Mouse (Mus musculus) liver, embryonic 13.5 days (tissue): ENCODE measurements around the gene Ncapd2. TPM values are rescaled to one million over a fixed set of nuclear protein-coding genes. Genes with fewer than 3 reads are reported as not detected.
"Not testable (repeated sequence)": the region's sequence is repeated elsewhere in the genome, so short reads cannot be mapped to it uniquely, and the experiment has no call there.

ENCODE experiments used
- ATAC-seq: fragments of 200-750 bp; cut with Nextera tagmentation; 2 replicates; pipeline ENCODE4 v1.8.0; 2017; ENCODE audit warnings: low read depth, mild to moderate bottlenecking, moderate number of reproducible peaks, moderate library complexity
- DNase-seq: peaks from one replicate; pipeline ENCODE4 v3.0.0; 2022
- H3K27ac ChIP-seq: fragments of 300-500 bp; sonication (generic); 2 replicates; pipeline ENCODE4 v1.5.1; 2015; ENCODE audit warnings: moderate library complexity, mild to moderate bottlenecking, inconsistent platforms
- H3K27me3 ChIP-seq: fragments of 300-500 bp; sonication (generic); 2 replicates; pipeline ENCODE4 v1.6.1; 2015; ENCODE audit warnings: mild to moderate bottlenecking, inconsistent platforms
- H3K36me3 ChIP-seq: fragments of 300-500 bp; sonication (generic); 2 replicates; pipeline ENCODE4 v1.6.1; 2015; ENCODE audit warnings: mild to moderate bottlenecking, inconsistent platforms
- H3K4me1 ChIP-seq: fragments of 300-500 bp; sonication (generic); replicated peaks from 2 replicates; pipeline ENCODE4 v1.6.1; 2015; ENCODE audit warnings: inconsistent platforms
- H3K4me2 ChIP-seq: fragments of 300-500 bp; sonication (generic); 2 replicates; pipeline ENCODE4 v1.6.1; 2015; ENCODE audit warnings: inconsistent platforms, mild to moderate bottlenecking, moderate library complexity
- H3K4me3 ChIP-seq: fragments of 300-500 bp; sonication (generic); replicated peaks from 2 replicates; pipeline ENCODE4 v1.5.1; 2015; ENCODE audit warnings: mild to moderate bottlenecking, inconsistent platforms
- H3K9ac ChIP-seq: fragments of 300-500 bp; sonication (generic); 2 replicates; pipeline ENCODE4 v1.6.1; 2015; ENCODE audit warnings: mild to moderate bottlenecking, inconsistent platforms
- H3K9me3 ChIP-seq: fragments of 300-500 bp; sonication (generic); replicated peaks from 2 replicates; pipeline ENCODE4 v1.6.1; 2016; ENCODE audit warnings: inconsistent platforms
- WGBS: fragments of 180-500 bp; shearing (Covaris S2); methylation state at CpG from one replicate; pipeline ENCODE4 v1.1.7; 2015; ENCODE audit not compliant: insufficient replicate concordance; 5-methylcytosine and 5-hydroxymethylcytosine counted together
- polyA plus RNA-seq: library from polyadenylated mRNA; unstranded; fragments of >200 nt; fragmentation: Nextera tagmentation; extraction: Ambion mirVana; gene quantifications from 2 replicates; pipeline ENCODE4 v1.2.1, GENCODE M21; 2015

Gene Ncapd2
- polyA plus RNA-seq, 1 experiment from 2014 or later: 94.5 TPM

DNA sequence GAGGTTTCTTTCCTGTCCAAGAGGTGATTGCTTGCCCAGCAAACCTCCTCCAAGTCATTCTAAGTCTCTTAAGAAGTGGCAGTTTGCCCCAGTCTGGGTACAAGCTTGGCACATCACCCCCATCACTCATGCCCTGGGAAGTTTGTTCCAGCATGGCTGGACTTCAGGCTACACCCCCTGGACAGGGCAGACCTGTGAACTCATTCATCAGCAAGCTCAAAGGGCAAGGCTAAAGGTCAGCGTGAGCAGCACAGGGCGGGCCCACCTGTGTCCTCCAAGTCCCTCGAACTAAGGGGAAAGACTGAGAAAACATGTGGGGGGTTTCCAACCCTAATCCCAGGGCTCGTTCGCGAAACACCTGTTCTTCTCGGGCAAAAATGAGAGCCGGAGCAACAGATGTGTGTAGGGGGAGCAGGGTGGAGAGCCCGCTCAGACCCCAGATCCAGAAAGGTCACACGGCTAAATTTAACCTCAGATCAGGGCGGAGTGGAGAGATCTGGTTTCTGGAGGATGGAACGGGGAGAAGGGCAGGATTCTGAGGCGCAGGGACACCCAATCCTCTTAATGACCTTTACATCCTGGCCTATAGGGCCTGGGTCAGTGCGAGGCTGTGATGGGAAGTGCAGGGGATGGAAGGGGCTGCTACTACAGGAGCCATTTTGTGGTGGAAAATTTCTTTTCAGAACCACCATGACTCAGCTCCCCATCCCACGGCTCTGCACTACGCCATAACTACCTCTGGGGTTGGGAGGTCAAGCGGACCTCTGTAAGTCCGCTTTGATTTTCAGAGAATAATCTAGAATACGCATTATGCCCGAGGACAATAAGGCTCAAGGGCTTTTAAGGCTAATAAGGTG is 27.5 kb downstream of the Ncapd2 start:
- DNase-seq (peak; percentile 28), ATAC-seq (no peak)
- Histone ChIP-seq H3K27ac (peak overlapping the region; percentile 91), H3K4me1 (peaks cover 88% of the 10 kb centered on the region), H3K9ac (peak overlapping the region; percentile 91), H3K4me3 (peak overlapping the region; percentile 80), H3K4me2 (peak overlapping the region; percentile 79), H3K9me3 (no peaks in the 10 kb centered on the region), H3K36me3 (peaks cover 78% of the 10 kb centered on the region), H3K27me3 (no peaks in the 10 kb centered on the region)
- WGBS: 8% methylated on average over 20 of the region's 20 CpGs

GRCm38 (mm10) chr6:125162615-125163305 is 28.7 kb downstream of the Ncapd2 start:
- 0 out of 2 replicates have a peak overlapping the region, but pooled peaks have one; percentile 16 for H3K4me3 ChIP-seq
- whole genome bisulfite sequencing: 61% methylated on average over 12 of the region's 16 CpGs
- peaks cover 76% of the 10 kb centered on the region for H3K36me3 ChIP-seq
- not testable (repeated sequence) for ATAC-seq, H3K9me3 ChIP-seq, H3K27me3 ChIP-seq, H3K27ac ChIP-seq, H3K9ac ChIP-seq, DNase-seq
- peak overlapping the region; percentile 79 for H3K4me2 ChIP-seq
- H3K4me1 ChIP-seq: peaks cover 76% of the 10 kb centered on the region

- peaks cover 74% of the 10 kb centered on the region for H3K36me3 ChIP-seq
- peaks cover 76% of the 10 kb centered on the region for H3K4me1 ChIP-seq
- H3K27me3 ChIP-seq, H3K9me3 ChIP-seq, H3K9ac ChIP-seq, H3K4me2 ChIP-seq, H3K4me3 ChIP-seq, ATAC-seq: not testable (repeated sequence)
- 0 out of 2 replicates have a peak overlapping the region, but pooled peaks have one; percentile 13 for H3K27ac ChIP-seq
- 18% methylated on average over 4 of the region's 5 CpGs for WGBS
- peak; percentile 50 for DNase-seq
Measured at GRCm38 (mm10) chr6:125161971-125162370, 29.5 kb downstream of the Ncapd2 start.

DNA sequence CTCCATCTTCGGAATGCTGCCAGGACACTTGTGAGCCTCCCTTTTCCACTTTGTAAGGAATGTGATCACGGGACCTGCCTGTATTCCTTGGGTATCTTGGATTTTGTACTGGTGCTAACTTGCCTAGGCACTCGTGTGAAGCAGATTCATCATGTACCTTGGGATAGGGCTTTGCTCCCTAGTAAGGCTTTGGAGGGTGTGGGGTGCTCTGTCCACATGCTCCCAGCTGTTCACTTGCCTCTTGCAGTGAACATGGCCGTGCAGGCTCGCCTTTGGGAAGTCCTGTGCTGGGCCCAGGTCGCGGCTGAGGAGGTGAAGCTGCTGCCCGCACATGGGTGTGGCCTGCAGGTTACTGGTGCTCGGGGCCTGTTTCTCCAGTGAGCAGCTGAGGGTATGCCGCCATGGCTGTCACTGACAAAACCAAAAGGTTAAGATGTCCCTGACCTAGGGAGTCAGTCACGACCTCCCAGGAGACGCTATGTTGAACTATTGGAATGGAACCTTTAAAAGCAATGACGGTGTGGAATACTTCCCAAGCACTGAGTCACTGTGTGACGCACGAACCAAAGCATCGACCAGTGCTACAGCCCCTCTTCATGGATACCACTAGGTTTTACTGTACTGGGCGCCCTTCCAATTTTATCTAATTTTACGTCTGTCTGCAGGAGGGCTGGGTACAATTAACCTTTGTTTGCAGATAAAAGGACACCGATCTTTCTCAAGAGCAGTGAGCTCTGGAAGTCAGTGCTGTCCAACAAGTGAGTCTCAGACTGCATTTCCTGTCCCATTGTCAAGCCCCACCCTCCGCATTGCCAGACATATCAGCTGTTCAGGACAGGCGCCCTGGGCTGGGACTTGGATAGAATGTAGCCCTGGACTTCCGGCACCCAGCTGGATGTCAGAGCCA is 30.4 kb downstream of the Ncapd2 start:
- ATAC-seq (0 out of 2 replicates have a peak, but pooled peaks have one; percentile 5), DNase-seq (peak; percentile 53)
- no peaks in the 10 kb centered on the region for H3K9me3 ChIP-seq
- peaks cover 69% of the 10 kb centered on the region for H3K36me3 ChIP-seq
- H3K27ac ChIP-seq: peak overlapping the region; percentile 71
- no peaks in the 10 kb centered on the region for H3K27me3 ChIP-seq
- peak overlapping the region; percentile 36 for H3K4me2 ChIP-seq
- peaks cover 76% of the 10 kb centered on the region for H3K4me1 ChIP-seq
- H3K4me3 ChIP-seq: no peak overlapping the region
- peak overlapping the region; percentile 26; the same call in 1 of the 2 replicates for H3K9ac ChIP-seq
- WGBS: 19% methylated on average over 22 of the region's 22 CpGs

GRCm38 (mm10) chr6:125160558-125160853 is 31.0 kb downstream of the Ncapd2 start:
- H3K4me2 ChIP-seq: peak overlapping the region; percentile 36
- no peaks in the 10 kb centered on the region for H3K9me3 ChIP-seq
- H3K9ac ChIP-seq: peak overlapping the region; percentile 3; the same call in 1 of the 2 replicates
- no peak for ATAC-seq
- no peak overlapping the region for H3K4me3 ChIP-seq
- H3K4me1 ChIP-seq: peaks cover 76% of the 10 kb centered on the region
- peaks cover 69% of the 10 kb centered on the region for H3K36me3 ChIP-seq
- DNase-seq: no peak
- H3K27me3 ChIP-seq: no peaks in the 10 kb centered on the region
- H3K27ac ChIP-seq: peak overlapping the region; percentile 71
- WGBS: 50% methylated on average over 10 of the region's 10 CpGs

DNA sequence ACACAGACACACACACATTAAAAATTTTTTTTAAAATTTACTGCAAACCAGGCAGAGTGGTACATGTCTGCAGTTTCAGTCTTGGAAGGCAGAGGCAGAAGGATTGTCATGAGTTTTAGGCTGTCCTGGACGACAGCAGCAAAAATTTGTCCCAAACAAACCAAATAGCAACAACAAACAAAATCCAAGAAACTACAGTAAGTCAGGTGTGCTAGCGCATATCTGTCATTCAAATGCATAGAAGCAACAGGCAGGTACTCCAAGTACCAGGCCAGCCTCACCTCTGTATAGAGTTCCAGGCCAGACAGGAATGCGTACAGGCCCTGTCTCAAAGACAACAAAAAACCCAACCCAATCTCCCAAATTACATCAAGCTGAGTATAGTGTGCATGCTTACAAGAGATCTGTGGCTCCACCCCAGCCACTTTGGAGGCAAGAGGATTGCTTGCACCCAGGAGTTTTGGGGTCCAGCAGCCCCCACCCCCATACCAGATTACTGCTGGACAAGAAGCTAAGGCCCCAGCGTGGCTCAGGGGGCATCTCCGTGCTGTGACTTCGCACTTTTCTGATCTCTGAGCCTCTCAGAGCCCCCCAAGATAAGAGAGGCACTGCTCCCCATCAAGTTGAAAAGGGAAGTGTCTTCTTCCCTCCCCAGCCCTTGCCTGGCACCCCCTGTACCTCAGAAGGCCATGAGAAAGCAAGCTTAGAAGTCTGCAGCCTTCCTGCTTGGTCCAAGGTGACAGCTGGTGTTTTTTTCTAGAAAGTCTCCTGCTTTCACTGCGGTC is 31.5 kb downstream of the Ncapd2 start:
- no peak for ATAC-seq
- peak overlapping the region; percentile 3 for H3K9ac ChIP-seq
- peak overlapping the region; percentile 36 for H3K4me2 ChIP-seq
- no peak overlapping the region for H3K4me3 ChIP-seq
- H3K27me3 ChIP-seq: no peaks in the 10 kb centered on the region
- H3K9me3 ChIP-seq: no peaks in the 10 kb centered on the region
- peak overlapping the region; percentile 71 for H3K27ac ChIP-seq
- H3K36me3 ChIP-seq: peaks cover 69% of the 10 kb centered on the region
- DNase-seq: no peak
- H3K4me1 ChIP-seq: peaks cover 81% of the 10 kb centered on the region
- 66% methylated on average over 7 of the region's 7 CpGs for WGBS

- Histone ChIP-seq H3K27ac (no peak overlapping the region; the same call in none of the 2 replicates), H3K9me3 (no peaks in the 10 kb centered on the region), H3K36me3 (peaks cover 65% of the 10 kb centered on the region), H3K4me2 (no peak overlapping the region), H3K4me1 (peaks cover 82% of the 10 kb centered on the region), H3K27me3 (no peaks in the 10 kb centered on the region), H3K9ac (no peak overlapping the region), H3K4me3 (no peak overlapping the region)
- DNase-seq: no peak
- no peak for ATAC-seq
- WGBS: 83% methylated on average over 15 of the region's 15 CpGs
Measured at GRCm38 (mm10) chr6:125158944-125159492, 32.5 kb downstream of the Ncapd2 start.

DNA sequence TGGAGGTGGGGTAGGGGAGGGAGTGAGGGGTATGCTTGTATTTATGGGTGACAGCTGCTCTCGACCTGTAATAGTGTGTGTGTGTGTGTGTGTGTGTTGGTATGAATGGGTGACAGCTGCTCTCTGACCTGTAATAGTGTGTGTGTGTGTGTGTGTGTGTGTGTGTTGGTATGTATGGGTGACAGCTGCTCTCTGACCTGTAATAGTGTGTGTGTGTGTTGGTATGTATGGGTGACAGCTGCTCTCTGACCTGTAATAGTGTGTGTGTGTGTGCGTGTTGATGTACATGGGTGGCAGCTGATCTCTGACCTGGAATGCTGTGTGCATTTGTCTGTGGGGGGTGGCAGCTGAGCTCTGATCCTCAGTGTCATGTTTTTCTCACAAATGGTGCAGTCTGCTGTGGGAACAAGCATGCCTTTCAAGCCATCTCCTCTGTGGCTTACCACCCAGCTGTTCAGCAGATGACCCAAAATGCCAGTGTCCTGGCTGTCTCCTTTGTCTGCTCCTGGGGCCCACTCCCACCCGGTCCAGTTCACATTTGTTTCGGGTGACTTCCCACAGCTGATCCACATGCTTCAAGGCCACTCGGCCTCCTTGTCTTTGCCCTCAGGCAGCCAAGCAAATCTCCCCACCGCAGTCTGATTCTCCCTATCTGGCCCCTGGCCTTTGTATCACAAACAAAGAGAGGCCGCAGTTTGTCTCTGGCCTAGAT is 34.4 kb downstream of the Ncapd2 start:
- Histone ChIP-seq H3K27me3 (no peaks in the 10 kb centered on the region), H3K4me3 (no peak overlapping the region), H3K4me1 (peaks cover 84% of the 10 kb centered on the region), H3K36me3 (peaks cover 59% of the 10 kb centered on the region), H3K9ac (no peak overlapping the region), H3K4me2 (no peak overlapping the region), H3K9me3 (no peaks in the 10 kb centered on the region), H3K27ac (no peak overlapping the region)
- DNase-seq (no peak), ATAC-seq (no peak)
- 70% methylated on average over 7 of the region's 7 CpGs for WGBS

GRCm38 (mm10) chr6:125156491-125156890 is 35.0 kb downstream of the Ncapd2 start:
- Histone ChIP-seq H3K27ac (no peak overlapping the region), H3K36me3 (peaks cover 57% of the 10 kb centered on the region), H3K9ac (no peak overlapping the region), H3K4me2 (no peak overlapping the region), H3K9me3 (no peaks in the 10 kb centered on the region), H3K4me3 (no peak overlapping the region), H3K27me3 (no peaks in the 10 kb centered on the region), H3K4me1 (peaks cover 84% of the 10 kb centered on the region)
- ATAC-seq (no peak), DNase-seq (no peak)
- 70% methylated on average over 3 of the region's 3 CpGs for WGBS

DNA sequence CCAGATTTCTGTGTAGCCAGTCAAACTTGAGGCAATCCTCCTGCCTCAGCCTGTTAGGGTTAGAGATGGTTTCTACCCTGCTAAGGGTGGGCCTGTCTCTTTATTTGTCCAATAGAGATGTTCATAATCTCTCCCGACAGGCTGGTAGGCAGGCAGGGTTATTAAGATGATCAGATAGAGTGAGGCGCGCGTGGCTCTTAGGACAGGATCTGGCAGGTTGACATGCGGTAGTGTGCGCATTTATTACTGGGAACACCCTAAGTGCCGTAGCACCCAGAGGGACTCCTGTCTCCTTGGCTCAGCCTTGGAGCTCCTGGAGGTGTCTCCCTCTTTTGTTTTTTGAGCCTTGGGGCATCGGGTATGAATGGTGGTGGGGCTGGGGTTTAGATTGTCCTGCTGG is 36.2 kb downstream of the Ncapd2 start:
- WGBS: 48% methylated on average over 8 of the region's 8 CpGs
- H3K4me1 ChIP-seq: peaks cover 78% of the 10 kb centered on the region

More for the DNA sequence above, 36.2 kb downstream of the Ncapd2 start:
- Histone ChIP-seq H3K4me2 (no peak overlapping the region), H3K9ac (no peak overlapping the region), H3K36me3 (peaks cover 52% of the 10 kb centered on the region), H3K27ac (0 out of 2 replicates have a peak overlapping the region, but pooled peaks have one; percentile 2), H3K4me3 (no peak overlapping the region), H3K27me3 (no peaks in the 10 kb centered on the region), H3K9me3 (no peaks in the 10 kb centered on the region)
- ATAC-seq (peak; percentile 44), DNase-seq (no peak)
